Mouse (Mus musculus) forebrain, postnatal 0 days (tissue): ENCODE results near the gene Armc10. TPM values are rescaled to one million over a fixed set of nuclear protein-coding genes. Genes with fewer than 3 reads are reported as not detected.
"Not testable (repeated sequence)": the region's sequence is repeated elsewhere in the genome, so short reads cannot be mapped to it uniquely, and the experiment has no call there.

ENCODE experiments used
- ATAC-seq: fragments of 200-750 bp; cut with Nextera tagmentation; 2 replicates; pipeline ENCODE4 v1.8.0; 2017; ENCODE audit warnings: mild to moderate bottlenecking, moderate library complexity
- DNase-seq: peaks from one replicate; pipeline ENCODE4 v3.0.0-alpha.2; 2015
- H3K27ac ChIP-seq: fragments of 300-500 bp; sonication (generic); 2 replicates; pipeline ENCODE4 v1.5.1; 2014; ENCODE audit warnings: low read depth, mild to moderate bottlenecking, antibody characterized with exemption, low read length, moderate library complexity, mixed read lengths
- H3K27me3 ChIP-seq: fragments of 300-500 bp; sonication (generic); 2 replicates; pipeline ENCODE4 v1.6.1; 2014; ENCODE audit warnings: mild to moderate bottlenecking, low read length, mixed read lengths; ENCODE audit not compliant: insufficient read depth
- H3K36me3 ChIP-seq: fragments of 300-500 bp; sonication (generic); 2 replicates; pipeline ENCODE4 v1.6.1; 2014; ENCODE audit warnings: mild to moderate bottlenecking, moderate library complexity; ENCODE audit not compliant: insufficient read depth
- H3K4me1 ChIP-seq: fragments of 300-500 bp; sonication (generic); 2 replicates; pipeline ENCODE4 v1.6.1; 2014; ENCODE audit warnings: antibody characterized with exemption; ENCODE audit not compliant: insufficient read depth
- H3K4me2 ChIP-seq: fragments of 300-500 bp; sonication (generic); 2 replicates; pipeline ENCODE4 v1.6.1; 2014; ENCODE audit warnings: low read depth, mild to moderate bottlenecking, moderate library complexity
- H3K4me3 ChIP-seq: fragments of 300-500 bp; sonication (generic); 2 replicates; pipeline ENCODE4 v1.5.1; 2014; ENCODE audit warnings: low read depth, low read length, mixed read lengths
- H3K9ac ChIP-seq: fragments of 300-500 bp; sonication (generic); 2 replicates; pipeline ENCODE4 v1.6.1; 2014; ENCODE audit warnings: mild to moderate bottlenecking
- H3K9me3 ChIP-seq: fragments of 300-500 bp; sonication (generic); 2 replicates; pipeline ENCODE4 v1.6.1; 2016; ENCODE audit warnings: low read length
- CTCF ChIP-seq: sonication (generic); IDR thresholded peaks from 2 replicates; pipeline ENCODE4 v1.5.1; 2016; ENCODE audit warnings: antibody characterized with exemption, control low read depth, low read depth
- WGBS: fragments of 180-500 bp; shearing (Covaris S2); extraction: QIAGEN DNeasy Blood & Tissue Kit; methylation state at CpG from one replicate; pipeline ENCODE4 v1.1.7; 2014; 5-methylcytosine and 5-hydroxymethylcytosine counted together
- polyA plus RNA-seq: library from polyadenylated mRNA; unstranded; fragments of >200 nt; fragmentation: Nextera tagmentation; extraction: Ambion mirVana; gene quantifications from 2 replicates; pipeline ENCODE4 v1.2.1, GENCODE M21; 2015
- total RNA-seq: library from RNA; depleted of rRNA; stranded (reverse); fragments of >200 nt; gene quantifications from 2 replicates; pipeline ENCODE4 v1.2.3, GENCODE M21; 2014; rRNA removed

Armc10 gene
- total and polyA plus RNA-seq, 2 experiments from 2014 or later: 48.8 to 108 TPM

DNA sequence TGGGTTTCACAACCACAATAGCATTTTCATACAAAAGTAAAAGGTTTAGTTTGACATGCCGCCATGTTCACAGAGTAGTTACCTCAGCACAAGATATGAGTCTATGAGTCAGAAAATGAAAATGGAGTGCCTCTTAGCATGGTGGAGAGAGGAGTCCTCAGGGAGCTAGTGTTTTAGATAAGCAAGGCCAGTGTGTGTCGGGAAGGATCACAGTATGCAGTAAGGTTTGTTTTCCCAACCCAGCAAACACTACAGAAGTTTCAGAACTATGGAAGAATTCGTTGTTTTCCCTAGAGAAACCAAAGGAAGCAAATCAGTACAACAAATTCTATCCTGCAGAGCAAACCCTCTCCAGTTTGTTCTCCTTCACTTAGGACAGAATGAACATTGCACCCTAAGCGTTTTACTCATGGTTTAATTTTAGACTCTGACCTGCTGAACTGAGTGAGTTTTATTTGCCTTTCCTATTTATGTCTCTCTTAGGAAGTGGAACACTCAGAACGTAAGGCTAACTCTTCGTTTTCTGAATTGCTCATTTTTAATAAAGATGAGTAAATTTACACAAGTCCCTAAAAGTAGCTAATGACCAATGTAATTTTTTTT lies 57.4 kb downstream of the Armc10 start:
- Histone ChIP-seq H3K27ac (no peak overlapping the region), H3K36me3 (no peaks in the 10 kb centered on the region), H3K4me2 (no peak overlapping the region), H3K4me1 (no peaks in the 10 kb centered on the region), H3K9ac (no peak overlapping the region), H3K27me3 (no peaks in the 10 kb centered on the region), H3K9me3 (no peaks in the 10 kb centered on the region), H3K4me3 (no peak overlapping the region)
- WGBS: 85% methylated on average over 6 of the region's 6 CpGs
- TF ChIP-seq CTCF: no peak
- no peak for ATAC-seq
- no peak for DNase-seq

DNA sequence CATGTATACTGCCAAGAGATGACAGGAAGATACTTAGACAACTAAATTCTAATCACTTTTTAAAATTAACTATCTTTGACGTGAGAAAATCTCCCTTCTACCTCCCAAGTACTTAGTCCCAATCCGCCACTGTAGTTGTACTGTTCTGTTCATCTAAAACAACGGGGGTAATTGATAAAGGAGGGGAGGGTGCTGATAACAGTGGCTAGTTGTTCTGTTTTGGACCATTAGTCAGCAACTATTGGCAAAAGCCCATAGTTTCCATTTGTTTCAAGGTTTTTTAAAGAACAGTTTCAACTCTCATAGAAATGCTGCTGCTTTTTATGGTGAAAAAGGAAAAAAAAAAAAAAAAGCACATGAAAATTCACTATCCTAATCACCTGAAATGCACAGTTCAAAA lies 58.1 kb downstream of the Armc10 start:
- 80% methylated on average over 3 of the region's 3 CpGs for WGBS
- Histone ChIP-seq H3K27me3 (no peaks in the 10 kb centered on the region), H3K4me3 (no peak overlapping the region), H3K36me3 (no peaks in the 10 kb centered on the region), H3K4me1 (no peaks in the 10 kb centered on the region), H3K9ac (no peak overlapping the region), H3K27ac (no peak overlapping the region), H3K4me2 (no peak overlapping the region), H3K9me3 (no peaks in the 10 kb centered on the region)
- TF ChIP-seq CTCF: no peak
- DNase-seq: no peak
- ATAC-seq: no peak

DNA sequence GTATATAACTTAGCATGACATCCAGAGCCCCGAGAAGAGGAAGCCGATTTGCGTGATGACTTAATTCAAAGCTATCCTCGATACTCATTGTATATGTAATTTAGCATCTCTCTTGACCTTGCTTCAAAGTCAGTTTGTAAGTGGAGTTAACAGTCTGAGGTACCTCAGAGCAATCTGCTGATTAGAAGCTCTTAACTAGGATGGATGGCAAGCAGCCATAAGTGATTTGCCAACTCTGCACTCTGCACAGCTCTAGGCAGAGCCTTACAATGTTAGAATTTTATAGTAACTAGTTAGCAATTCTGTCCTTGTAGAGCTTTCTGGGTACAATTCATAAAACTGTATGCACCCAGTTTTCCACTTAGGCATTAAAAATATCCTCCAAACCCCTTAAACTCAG lies 60.9 kb downstream of the Armc10 start:
- no peak overlapping the region for H3K4me2 ChIP-seq
- H3K4me3 ChIP-seq: no peak overlapping the region
- no peak for TF ChIP-seq CTCF
- H3K27me3 ChIP-seq: no peaks in the 10 kb centered on the region
- H3K9ac ChIP-seq: no peak overlapping the region
- no peaks in the 10 kb centered on the region for H3K36me3 ChIP-seq
- H3K4me1 ChIP-seq: no peaks in the 10 kb centered on the region
- WGBS: 85% methylated on average over 4 of the region's 4 CpGs
- no peak overlapping the region for H3K27ac ChIP-seq
- no peaks in the 10 kb centered on the region for H3K9me3 ChIP-seq
- no peak for DNase-seq
- ATAC-seq: no peak

DNA sequence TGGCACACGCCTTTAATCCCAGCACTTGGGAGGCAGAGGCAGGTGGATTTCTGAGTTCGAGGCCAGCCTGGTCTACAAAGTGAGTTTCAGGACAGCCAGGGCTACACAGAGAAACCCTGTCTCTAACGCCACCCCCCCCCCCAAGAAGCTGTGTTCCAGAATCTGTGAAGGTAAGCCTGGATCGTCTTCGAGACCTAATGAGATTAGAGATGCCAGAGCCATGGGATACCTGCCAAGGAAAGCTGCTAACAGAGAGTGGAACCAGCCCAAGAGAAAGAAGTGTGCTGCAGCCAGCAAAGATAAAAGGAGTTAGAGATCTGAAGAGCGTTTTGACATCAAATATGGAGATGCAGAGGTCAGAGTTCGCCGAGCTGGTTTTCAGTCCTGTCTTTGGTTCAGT lies 62.4 kb downstream of the Armc10 start:
- not testable (repeated sequence) for H3K27ac ChIP-seq, H3K4me2 ChIP-seq, H3K9ac ChIP-seq, H3K4me3 ChIP-seq, ATAC-seq, H3K27me3 ChIP-seq, H3K9me3 ChIP-seq, H3K4me1 ChIP-seq, H3K36me3 ChIP-seq, DNase-seq
- WGBS: 77% methylated on average over 8 of the region's 8 CpGs

Other genes with a start within 250 kb of the Armc10 start
- gene Ccdc146, start 221.1 kb upstream of the Armc10 start, total RNA-seq: 0.77 and 1.1 TPM in 2 replicates
- 0.62 and 1.7 TPM in 2 replicates for gene Ccdc146, start 221.1 kb upstream of the Armc10 start, polyA plus RNA-seq
- gene Fam185a, start 220.9 kb upstream of the Armc10 start, total RNA-seq: 11.1 and 14.2 TPM in 2 replicates
- 7.6 and 10.5 TPM in 2 replicates for gene Fam185a, start 220.9 kb upstream of the Armc10 start, polyA plus RNA-seq
- gene Lrrc17, start 102.3 kb upstream of the Armc10 start, total RNA-seq: 2.0 and 7.9 TPM in 2 replicates
- 3.1 and 4.9 TPM in 2 replicates for gene Lrrc17, start 102.3 kb upstream of the Armc10 start, polyA plus RNA-seq
- gene Fbxl13, start 179 bp upstream of the Armc10 start, total RNA-seq: 0.29 and 0.46 TPM in 2 replicates
- gene Fbxl13, start 179 bp upstream of the Armc10 start, polyA plus RNA-seq: 0.43 and 0.46 TPM in 2 replicates
- 2.7 and 3.7 TPM in 2 replicates for gene Napepld, start 55.6 kb downstream of the Armc10 start, total RNA-seq
- 1.1 TPM in 2 replicates for gene Napepld, start 55.6 kb downstream of the Armc10 start, polyA plus RNA-seq
- gene Pmpcb, start 91.3 kb downstream of the Armc10 start, total RNA-seq: 94.9 and 102 TPM in 2 replicates
- gene Pmpcb, start 91.3 kb downstream of the Armc10 start, polyA plus RNA-seq: 64.7 and 68.6 TPM in 2 replicates
- 42.7 and 48.4 TPM in 2 replicates for gene Dnajc2, start 139.4 kb downstream of the Armc10 start, total RNA-seq
- 70.2 and 73.1 TPM in 2 replicates for gene Dnajc2, start 139.4 kb downstream of the Armc10 start, polyA plus RNA-seq
- 48.8 and 52.7 TPM in 2 replicates for gene Psmc2, start 139.5 kb downstream of the Armc10 start, total RNA-seq
- 182 and 195 TPM in 2 replicates for gene Psmc2, start 139.5 kb downstream of the Armc10 start, polyA plus RNA-seq
- gene Slc26a5, start 219.8 kb downstream of the Armc10 start, total RNA-seq: 0.08 and 0.38 TPM in 2 replicates
- gene Slc26a5, start 219.8 kb downstream of the Armc10 start, polyA plus RNA-seq: 0.21 and 0.35 TPM in 2 replicates